Mouse (Mus musculus): ENCODE measurements around the gene Nfyb.
A peak's percentile ranks its signal among the peaks of the same experiment; 100 is the strongest.

Gene Nfyb

GRCm38 (mm10) chr10:82741876-82742275 lies 22.1 kb downstream of the Nfyb start:
- DNase-seq, result no peak

GRCm38 (mm10) chr10:82741354-82741753 lies 22.6 kb downstream of the Nfyb start:
- DNase-seq, result peak; percentile 41 to 68

GRCm38 (mm10) chr10:82699296-82699941 lies 64.5 kb downstream of the Nfyb start:
- DNase-seq, result no peak

- peak; percentile 94 to 97 for DNase-seq
These were observed 65.2 kb downstream of the Nfyb start for GRCm38 (mm10) chr10:82698712-82699261.

Data from cerebellum, postnatal 25 days (tissue).